Mouse (Mus musculus): ENCODE results near the gene Klhl26. TPM values are rescaled to one million over a fixed set of nuclear protein-coding genes. Genes with fewer than 3 reads are reported as not detected.

Gene Klhl26
- polyA plus RNA-seq, 1 experiment from 2014 or later = 19.1 TPM

GRCm38 (mm10) chr8:70463306-70463705 lies 13.5 kb downstream of the Klhl26 start:
- DNase-seq (ENCODE audit: low spot score) = no peak
- H3K9me3 ChIP-seq = no peaks in the 10 kb centered on the region
- H3K36me3 ChIP-seq = peaks cover 16% of the 10 kb centered on the region; the same call in 1 of the 2 replicates
- H3K27me3 ChIP-seq (ENCODE audit: insufficient read depth, poor library complexity, severe bottlenecking) = no peaks in the 10 kb centered on the region
- H3K4me3 ChIP-seq = no peak overlapping the region
- WGBS = 83% methylated on average over 4 of the region's 4 CpGs
- H3K4me1 ChIP-seq (replicated peaks) = peaks cover 40% of the 10 kb centered on the region
- H3K27ac ChIP-seq = no peak overlapping the region

- no peak overlapping the region for H3K4me3 ChIP-seq
- peaks cover 16% of the 10 kb centered on the region; the same call in 1 of the 2 replicates for H3K36me3 ChIP-seq
- H3K27me3 ChIP-seq (ENCODE audit: insufficient read depth, poor library complexity, severe bottlenecking) = no peaks in the 10 kb centered on the region
- no peak for DNase-seq (ENCODE audit: low spot score)
- H3K27ac ChIP-seq = no peak overlapping the region
- H3K4me1 ChIP-seq (replicated peaks) = peaks cover 32% of the 10 kb centered on the region
- H3K9me3 ChIP-seq = no peaks in the 10 kb centered on the region
- 90% methylated on average over 8 of the region's 8 CpGs for WGBS
Measured at GRCm38 (mm10) chr8:70462516-70462813, 14.3 kb downstream of the Klhl26 start.

GRCm38 (mm10) chr8:70461765-70462515 lies 14.8 kb downstream of the Klhl26 start:
- Histone ChIP-seq H3K4me3 (no peak overlapping the region), H3K9me3 (no peaks in the 10 kb centered on the region), H3K36me3 (peaks cover 16% of the 10 kb centered on the region; the same call in 1 of the 2 replicates), H3K27me3 (ENCODE audit: insufficient read depth, poor library complexity, severe bottlenecking) (no peaks in the 10 kb centered on the region), H3K27ac (no peak overlapping the region), H3K4me1 (replicated peaks) (peaks cover 27% of the 10 kb centered on the region)
- WGBS = 95% methylated on average over 16 of the region's 16 CpGs
- DNase-seq (ENCODE audit: low spot score) = no peak

- no peak overlapping the region for H3K27ac ChIP-seq
- no peaks in the 10 kb centered on the region for H3K9me3 ChIP-seq
- no peaks in the 10 kb centered on the region for H3K27me3 ChIP-seq (ENCODE audit: insufficient read depth, poor library complexity, severe bottlenecking)
- no peak overlapping the region for H3K4me3 ChIP-seq
- peaks cover 15% of the 10 kb centered on the region; the same call in 1 of the 2 replicates for H3K4me1 ChIP-seq (replicated peaks)
- peaks cover 8% of the 10 kb centered on the region; the same call in 1 of the 2 replicates for H3K36me3 ChIP-seq
- 82% methylated on average over 9 of the region's 9 CpGs for WGBS
- DNase-seq (ENCODE audit: low spot score) = no peak
Measured at GRCm38 (mm10) chr8:70460606-70461005, 16.2 kb downstream of the Klhl26 start.

GRCm38 (mm10) chr8:70460199-70460598 lies 16.6 kb downstream of the Klhl26 start:
- Histone ChIP-seq H3K27me3 (ENCODE audit: insufficient read depth, poor library complexity, severe bottlenecking) (no peaks in the 10 kb centered on the region), H3K4me3 (no peak overlapping the region), H3K4me1 (replicated peaks) (peaks cover 15% of the 10 kb centered on the region; the same call in 1 of the 2 replicates), H3K27ac (no peak overlapping the region), H3K36me3 (peaks cover 7% of the 10 kb centered on the region; the same call in 1 of the 2 replicates), H3K9me3 (no peaks in the 10 kb centered on the region)
- no peak for DNase-seq (ENCODE audit: low spot score)
- 92% methylated on average over 5 of the region's 5 CpGs for WGBS

- Histone ChIP-seq H3K27me3 (ENCODE audit: insufficient read depth, poor library complexity, severe bottlenecking) (no peaks in the 10 kb centered on the region), H3K4me1 (replicated peaks) (peaks cover 15% of the 10 kb centered on the region; the same call in 1 of the 2 replicates)
Measured at GRCm38 (mm10) chr8:70459636-70460035, 17.1 kb downstream of the Klhl26 start.

GRCm38 (mm10) chr8:70458462-70458861 lies 18.3 kb downstream of the Klhl26 start:
- peaks cover 8% of the 10 kb centered on the region; the same call in 1 of the 2 replicates for H3K27me3 ChIP-seq (ENCODE audit: insufficient read depth, poor library complexity, severe bottlenecking)
- no peak overlapping the region for H3K27ac ChIP-seq
- 84% methylated on average over 3 of the region's 3 CpGs for WGBS
- H3K36me3 ChIP-seq = peaks cover 7% of the 10 kb centered on the region; the same call in 1 of the 2 replicates
- no peaks in the 10 kb centered on the region for H3K9me3 ChIP-seq
- H3K4me1 ChIP-seq (replicated peaks) = peaks cover 12% of the 10 kb centered on the region; the same call in 1 of the 2 replicates
- DNase-seq (ENCODE audit: low spot score) = no peak
- H3K4me3 ChIP-seq = no peak overlapping the region

More at GRCm38 (mm10) chr8:70459636-70460035, 17.1 kb downstream of the Klhl26 start:
- WGBS = 97% methylated on average over 2 of the region's 2 CpGs
- Histone ChIP-seq H3K27ac (no peak overlapping the region), H3K36me3 (peaks cover 7% of the 10 kb centered on the region; the same call in 1 of the 2 replicates), H3K9me3 (no peaks in the 10 kb centered on the region), H3K4me3 (no peak overlapping the region)
- DNase-seq (ENCODE audit: low spot score) = no peak

- H3K36me3 ChIP-seq = peaks cover 8% of the 10 kb centered on the region
- no peaks in the 10 kb centered on the region for H3K9me3 ChIP-seq
- DNase-seq (ENCODE audit: low spot score) = no peak
- peaks cover 13% of the 10 kb centered on the region for H3K27me3 ChIP-seq (ENCODE audit: insufficient read depth, poor library complexity, severe bottlenecking)
- no peak overlapping the region for H3K4me3 ChIP-seq
- H3K4me1 ChIP-seq (replicated peaks) = peaks cover 12% of the 10 kb centered on the region; the same call in 1 of the 2 replicates
- WGBS = 89% methylated on average over 6 of the region's 6 CpGs
- H3K27ac ChIP-seq = no peak overlapping the region
Measured at GRCm38 (mm10) chr8:70457882-70458281, 18.9 kb downstream of the Klhl26 start.

GRCm38 (mm10) chr8:70456996-70457395 lies 19.8 kb downstream of the Klhl26 start:
- no peak for DNase-seq (ENCODE audit: low spot score)
- WGBS = 87% methylated on average over 1 of the region's 1 CpGs
- Histone ChIP-seq H3K4me3 (no peak overlapping the region), H3K27me3 (ENCODE audit: insufficient read depth, poor library complexity, severe bottlenecking) (peaks cover 22% of the 10 kb centered on the region), H3K36me3 (peaks cover 17% of the 10 kb centered on the region), H3K9me3 (no peaks in the 10 kb centered on the region), H3K4me1 (replicated peaks) (peaks cover 9% of the 10 kb centered on the region; the same call in 1 of the 2 replicates), H3K27ac (no peak overlapping the region)

- Histone ChIP-seq H3K9me3 (no peaks in the 10 kb centered on the region), H3K4me1 (replicated peaks) (peaks cover 15% of the 10 kb centered on the region), H3K4me3 (no peak overlapping the region), H3K27me3 (ENCODE audit: insufficient read depth, poor library complexity, severe bottlenecking) (peaks cover 34% of the 10 kb centered on the region), H3K27ac (0 out of 2 replicates have a peak overlapping the region, but pooled peaks have one; percentile 16), H3K36me3 (peaks cover 36% of the 10 kb centered on the region)
- WGBS = 90% methylated on average over 5 of the region's 5 CpGs
- DNase-seq (ENCODE audit: low spot score) = no peak
Measured at GRCm38 (mm10) chr8:70453852-70454251, 22.9 kb downstream of the Klhl26 start.

GRCm38 (mm10) chr8:70452196-70452966 lies 24.4 kb downstream of the Klhl26 start:
- Histone ChIP-seq H3K4me1 (replicated peaks) (peaks cover 17% of the 10 kb centered on the region), H3K27me3 (ENCODE audit: insufficient read depth, poor library complexity, severe bottlenecking) (peaks cover 41% of the 10 kb centered on the region), H3K9me3 (no peaks in the 10 kb centered on the region), H3K27ac (no peak overlapping the region), H3K4me3 (no peak overlapping the region), H3K36me3 (peaks cover 36% of the 10 kb centered on the region)
- WGBS = 60% methylated on average over 52 of the region's 52 CpGs
- no peak for DNase-seq (ENCODE audit: low spot score)

- no peak overlapping the region for H3K4me3 ChIP-seq
- H3K36me3 ChIP-seq = peaks cover 36% of the 10 kb centered on the region
- no peaks in the 10 kb centered on the region for H3K9me3 ChIP-seq
- H3K27me3 ChIP-seq (ENCODE audit: insufficient read depth, poor library complexity, severe bottlenecking) = peaks cover 27% of the 10 kb centered on the region
- no peak overlapping the region for H3K27ac ChIP-seq
- peaks cover 12% of the 10 kb centered on the region for H3K4me1 ChIP-seq (replicated peaks)
- 77% methylated on average over 19 of the region's 19 CpGs for WGBS
- DNase-seq (ENCODE audit: low spot score) = no peak
Measured at GRCm38 (mm10) chr8:70447639-70448420, 28.9 kb downstream of the Klhl26 start.

Measured in hindbrain, embryonic 10.5 days (tissue).